Mouse (Mus musculus) bone marrow, adult 2 months (tissue): Measurements from ENCODE around the gene Ly6g5c.

Source experiments
- CTCF ChIP-seq: fragments of 200-500 bp; IDR thresholded peaks from 2 replicates; pipeline ENCODE4 v1.5.1; 2011; ENCODE audit warnings: low read length, control low read depth; ENCODE audit not compliant: control insufficient read depth, insufficient read depth
- POLR2A ChIP-seq: fragments of 200-500 bp; IDR thresholded peaks from 2 replicates; pipeline ENCODE4 v1.6.1; 2011; ENCODE audit warnings: low read depth, mild to moderate bottlenecking, control low read depth, low read length, borderline replicate concordance; ENCODE audit not compliant: control insufficient read depth

GRCm38 (mm10) chr17:35135591-35136320 lies 27.7 kb downstream of the Ly6g5c start:
- TF ChIP-seq CTCF (no peak), POLR2A (no peak)
